Mouse (Mus musculus) inflammation-experienced regulatory T-cells, adult 6 months (primary cell): ENCODE results near the gene Tppp3. TPM values are rescaled to one million over a fixed set of nuclear protein-coding genes. Genes with fewer than 3 reads are reported as not detected.

ENCODE experiments used
- ATAC-seq: one replicate; pipeline ENCODE4 v1.8.0; 2017
- polyA plus RNA-seq, 3 experiments: library from polyadenylated mRNA; unstranded; fragments of 100-300 nt; shearing (Covaris generic); gene quantifications; one replicate each; pipeline ENCODE4 v1.2.1; 2017

The Tppp3 gene
- polyA plus RNA-seq, 3 experiments from 2014 or later, result 0.48 to 2.2 TPM; not detected in 1

DNA sequence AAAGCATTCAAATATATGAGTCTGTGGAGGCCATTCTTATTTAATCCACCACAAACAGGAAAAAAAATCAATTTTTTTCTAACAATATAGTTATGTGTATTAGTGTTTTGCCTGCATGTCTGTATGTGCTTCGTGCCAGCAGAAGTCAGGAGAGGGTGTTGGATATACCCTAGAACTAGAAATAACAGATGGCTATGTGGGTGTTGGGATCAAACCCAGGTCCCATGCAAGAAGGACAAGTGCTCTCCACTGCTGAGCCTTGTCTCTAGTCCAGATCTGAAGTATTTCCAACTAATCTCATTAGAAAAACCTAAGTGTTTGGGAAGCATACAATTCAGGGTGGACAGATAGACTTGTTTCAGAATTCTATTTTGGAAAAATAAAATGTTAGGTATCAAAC, 49.3 kb downstream of the Tppp3 start:
- no peak for ATAC-seq

DNA sequence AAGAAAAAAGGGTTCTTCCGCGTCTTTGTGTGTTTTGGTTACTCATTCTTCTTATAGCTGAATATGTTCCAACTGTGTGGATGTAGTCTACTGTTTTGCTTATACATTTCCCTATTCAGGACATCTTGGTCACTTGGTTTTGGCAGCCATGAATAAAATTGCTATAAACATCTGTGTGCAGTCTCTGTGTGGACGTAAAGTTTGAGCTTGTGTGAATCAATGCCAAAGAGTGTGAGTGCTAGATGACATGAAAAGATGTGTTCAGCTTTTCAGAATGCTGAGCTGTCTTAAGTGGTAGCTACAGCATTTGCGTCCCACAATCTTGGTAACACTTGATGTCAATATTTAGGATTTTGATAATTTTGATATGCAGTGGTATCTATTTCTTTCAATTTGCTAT, 51.5 kb downstream of the Tppp3 start:
- ATAC-seq, result no peak

DNA sequence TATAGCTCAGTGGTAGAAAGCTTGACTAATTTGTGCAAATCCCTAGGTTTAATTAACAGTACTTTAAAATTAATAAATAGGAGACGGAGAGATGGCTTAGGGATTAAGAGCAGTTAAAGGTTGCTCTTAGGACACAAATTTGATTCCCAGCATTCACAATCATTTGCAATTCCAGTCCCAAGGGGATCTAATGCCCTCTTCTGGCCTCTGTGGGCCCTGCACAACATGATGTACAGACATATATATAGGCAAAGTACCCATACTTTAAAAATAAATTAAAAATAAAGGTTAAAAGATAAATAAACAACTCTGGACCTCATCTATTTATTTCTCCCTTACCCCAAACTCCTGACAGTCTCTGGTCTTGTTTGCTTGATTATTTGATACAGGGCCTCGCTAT, 52.3 kb downstream of the Tppp3 start:
- no peak for ATAC-seq

Other genes starting within 250 kb of the Tppp3 start
- 10 to 100 TPM; 11.1 to 14.6 (median 12.1) TPM for gene D230025D16Rik, start 246.4 kb downstream of the Tppp3 start, polyA plus RNA-seq
- gene B3gnt9, start 216.4 kb downstream of the Tppp3 start, polyA plus RNA-seq, result under 1 TPM; 0.51 to 0.97 (median 0.87) TPM
- 10 to 100 TPM; 54.1 to 78.8 (median 58.2) TPM for gene Tradd, start 206.9 kb downstream of the Tppp3 start, polyA plus RNA-seq
- gene Fbxl8, start 206.9 kb downstream of the Tppp3 start, polyA plus RNA-seq, result 10 to 100 TPM; 18.5 to 24.7 (median 18.5) TPM
- under 1 TPM in 1 of 3 experiments, not detected in 2; 0.34 TPM for gene Hsf4, start 201.7 kb downstream of the Tppp3 start, polyA plus RNA-seq
- under 1 TPM in 1 of 3 experiments, not detected in 2; 0.26 TPM for gene Nol3, start 195.4 kb downstream of the Tppp3 start, polyA plus RNA-seq
- gene 4931428F04Rik, start 181.7 kb downstream of the Tppp3 start, polyA plus RNA-seq, result 1 to 10 TPM; 1.2 to 2.5 (median 2.1) TPM
- gene Exoc3l, start 175.4 kb downstream of the Tppp3 start, polyA plus RNA-seq, result under 1 TPM in 2 of 3 experiments, not detected in 1; 0.38 to 0.60 TPM
- gene E2f4, start 173.9 kb downstream of the Tppp3 start, polyA plus RNA-seq, result 10 to 100 TPM; 54.2 to 61.3 (median 55.9) TPM
- gene Elmo3, start 165.9 kb downstream of the Tppp3 start, polyA plus RNA-seq, result 10 to 100 TPM in 1 of 3 experiments, 1 to 10 TPM in 2; 3.9 to 11.8 (median 9.5) TPM
- gene Lrrc29, start 145.2 kb downstream of the Tppp3 start, polyA plus RNA-seq, result 1 to 10 TPM; 1.8 to 4.2 (median 3.2) TPM
- 100 to 1,000 TPM; 136 to 151 (median 144) TPM for gene Tmem208, start 145.2 kb downstream of the Tppp3 start, polyA plus RNA-seq
- gene Fhod1, start 123.6 kb downstream of the Tppp3 start, polyA plus RNA-seq, result 1 to 10 TPM; 3.1 to 3.5 (median 3.2) TPM
- gene Slc9a5, start 122.7 kb downstream of the Tppp3 start, polyA plus RNA-seq, result 1 to 10 TPM in 1 of 3 experiments, under 1 TPM in 2; 0.28 to 1.3 (median 0.42) TPM
- under 1 TPM in 1 of 3 experiments, not detected in 2; 0.11 TPM for gene Plekhg4, start 98.3 kb downstream of the Tppp3 start, polyA plus RNA-seq
- not detected for gene Kctd19, start 58.0 kb downstream of the Tppp3 start, polyA plus RNA-seq
- not detected for gene Lrrc36, start 58.0 kb downstream of the Tppp3 start, polyA plus RNA-seq
- gene Zdhhc1, start 25.4 kb upstream of the Tppp3 start, polyA plus RNA-seq, result 1 to 10 TPM; 1.1 to 2.2 (median 1.8) TPM
- gene Hsd11b2, start 47.2 kb upstream of the Tppp3 start, polyA plus RNA-seq, result not detected
- gene Atp6v0d1, start 94.5 kb upstream of the Tppp3 start, polyA plus RNA-seq, result 10 to 100 TPM; 31.8 to 38.3 (median 38.3) TPM
- 1 to 10 TPM; 6.1 to 9.3 (median 8.7) TPM for gene Ripor1, start 133.7 kb upstream of the Tppp3 start, polyA plus RNA-seq
- gene Ctcf, start 165.0 kb upstream of the Tppp3 start, polyA plus RNA-seq, result 10 to 100 TPM; 52.4 to 66.1 (median 56.0) TPM
- 1 to 10 TPM in 2 of 3 experiments, under 1 TPM in 1; 0.74 to 2.5 (median 1.5) TPM for gene Agrp, start 165.9 kb upstream of the Tppp3 start, polyA plus RNA-seq
- gene Carmil2, start 214.7 kb upstream of the Tppp3 start, polyA plus RNA-seq, result 1 to 10 TPM; 4.6 to 6.8 (median 6.6) TPM
- gene Acd, start 229.6 kb upstream of the Tppp3 start, polyA plus RNA-seq, result 10 to 100 TPM; 53.2 to 71.2 (median 54.5) TPM
- 10 to 100 TPM in 1 of 3 experiments, 1 to 10 TPM in 2; 7.2 to 11.0 (median 9.0) TPM for gene Pard6a, start 229.6 kb upstream of the Tppp3 start, polyA plus RNA-seq
- not detected for gene 4933405L10Rik, start 236.1 kb upstream of the Tppp3 start, polyA plus RNA-seq
- 1 to 10 TPM; 1.3 to 2.9 (median 1.9) TPM for gene Enkd1, start 236.7 kb upstream of the Tppp3 start, polyA plus RNA-seq